9 mouse cellular contexts compared by ENCODE assay signal in the genomic region with DNA sequence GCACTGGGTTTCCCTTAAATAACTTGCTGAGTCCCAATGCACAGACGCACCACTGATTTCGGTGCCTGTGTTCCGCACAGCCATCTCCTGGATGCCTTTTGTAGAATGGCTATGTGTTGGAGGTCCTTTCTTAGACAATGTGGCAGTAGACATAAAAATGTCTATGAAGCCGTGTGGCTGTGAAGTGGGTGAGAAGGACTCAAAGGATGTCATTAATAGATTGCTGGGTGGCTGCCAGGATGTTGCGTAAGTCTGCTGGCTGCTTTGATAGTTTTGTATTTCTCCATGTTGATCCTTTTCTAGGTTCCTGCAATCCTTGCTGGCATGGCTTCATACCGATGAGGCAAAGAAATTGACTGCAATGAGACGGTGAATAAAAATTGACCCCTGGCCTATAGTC.
A peak's percentile ranks its signal among the peaks of the same experiment; 100 is the strongest.
DNase-seq lines count a peak whose midpoint lies in the region; ATAC-seq and TF ChIP-seq lines count a peak whose summit lies in the region.
"Had no signal": no experiment of that assay in that cellular context is flagged by ENCODE, and none has a peak within 500 bp of the region (broad histone marks: within the 10 kb centered on the region; RNA-seq: fewer than 3 reads in every experiment).

No protein-coding gene starts in this region.

- no peak overlapping the region for H3K4me2 ChIP-seq in intestine, embryonic 14.5 days (ENCODE audit: low read length)
- no peak overlapping the region for H3K4me2 ChIP-seq in intestine, embryonic 15.5 days (replicated peaks)
- no peak overlapping the region for H3K4me2 ChIP-seq in lung, embryonic 14.5 days

- H3K9ac ChIP-seq in intestine, embryonic 14.5 days (ENCODE audit: low read length): no peak overlapping the region
- no peak overlapping the region for H3K9ac ChIP-seq in intestine, embryonic 15.5 days
- no peak overlapping the region for H3K9ac ChIP-seq in lung, embryonic 14.5 days

- WGBS in intestine, embryonic 14.5 days: 85% methylated on average over 7 of the region's 7 CpGs
- 73% methylated on average over 7 of the region's 7 CpGs for WGBS in intestine, embryonic 15.5 days
- WGBS in lung, embryonic 14.5 days: 42% methylated on average over 7 of the region's 7 CpGs
- 92% methylated on average over 7 of the region's 7 CpGs for WGBS in midbrain, embryonic 10.5 days

- H3K4me3 ChIP-seq in intestine, embryonic 14.5 days (ENCODE audit: low read depth, low read length): no peak overlapping the region
- no peak overlapping the region for H3K4me3 ChIP-seq in intestine, embryonic 15.5 days (replicated peaks)
- no peak overlapping the region for H3K4me3 ChIP-seq in lung, embryonic 14.5 days (ENCODE audit: low read depth, low read length)
- no peak overlapping the region for H3K4me3 ChIP-seq in midbrain, embryonic 10.5 days
- H3K4me3 ChIP-seq: left cerebral cortex, adult 2 months had no signal

- H3K27ac ChIP-seq in intestine, embryonic 14.5 days (ENCODE audit: low read depth): no peak overlapping the region
- H3K27ac ChIP-seq in intestine, embryonic 15.5 days: no peak overlapping the region
- no peak overlapping the region for H3K27ac ChIP-seq in lung, embryonic 14.5 days (ENCODE audit: low read depth)
- no peak overlapping the region for H3K27ac ChIP-seq in midbrain, embryonic 10.5 days (replicated peaks)
- H3K27ac ChIP-seq: left cerebral cortex, adult 2 months had no signal

- no peak for TF ChIP-seq CTCF in lung, embryonic 14.5 days (IDR thresholded peaks at IDR 0.05; ENCODE audit: low read depth)

- intact Hi-C loops in gastrocnemius, postnatal 36 days (cut with DNase I): no loop called here

- no peak for ATAC-seq in intestine, embryonic 14.5 days (replicated peaks; ENCODE audit: low FRiP score, low TSS enrichment, low read depth)
- ATAC-seq in intestine, embryonic 15.5 days: no peak
- ATAC-seq in lung, embryonic 14.5 days (ENCODE audit: insufficient read depth): peak; percentile 70; the same call in 1 of the 2 replicates

- no peaks in the 10 kb centered on the region for H3K9me3 ChIP-seq in intestine, embryonic 14.5 days (ENCODE audit: control insufficient read depth, low read length)
- no peaks in the 10 kb centered on the region for H3K9me3 ChIP-seq in intestine, embryonic 15.5 days
- no peaks in the 10 kb centered on the region for H3K9me3 ChIP-seq in lung, embryonic 14.5 days (ENCODE audit: low read depth, low read length)
- no peaks in the 10 kb centered on the region for H3K9me3 ChIP-seq in midbrain, embryonic 10.5 days (replicated peaks)

- H3K36me3 ChIP-seq in intestine, embryonic 14.5 days (ENCODE audit: control insufficient read depth, insufficient read depth, low read length): no peaks in the 10 kb centered on the region
- no peaks in the 10 kb centered on the region for H3K36me3 ChIP-seq in intestine, embryonic 15.5 days
- H3K36me3 ChIP-seq in lung, embryonic 14.5 days (ENCODE audit: insufficient read depth): no peaks in the 10 kb centered on the region
- no peaks in the 10 kb centered on the region for H3K36me3 ChIP-seq in midbrain, embryonic 10.5 days

- H3K27me3 ChIP-seq in intestine, embryonic 14.5 days (replicated peaks; ENCODE audit: control insufficient read depth, insufficient read depth, low read length): no peaks in the 10 kb centered on the region
- no peaks in the 10 kb centered on the region for H3K27me3 ChIP-seq in intestine, embryonic 15.5 days (replicated peaks)
- no peaks in the 10 kb centered on the region for H3K27me3 ChIP-seq in lung, embryonic 14.5 days (ENCODE audit: insufficient read depth, low read length)
- H3K27me3 ChIP-seq in midbrain, embryonic 10.5 days (ENCODE audit: low read depth, poor library complexity, severe bottlenecking): no peaks in the 10 kb centered on the region

- DNase-seq in intestine, embryonic 14.5 days (ENCODE audit: low spot score): peak; percentile 51
- DNase-seq in adrenal gland, adult (ENCODE audit: inconsistent age in 2 of 2, low spot score in 1 of 2): peak; percentile 25 to 87
- peak; percentile 66 to 67 for DNase-seq in gastrocnemius, postnatal 36 days
- peak; percentile 92 for DNase-seq in lung, embryonic 14.5 days
- no peak for DNase-seq in embryo, embryonic 10 days (ENCODE audit: low spot score)
- no peak for DNase-seq in midbrain, embryonic 10.5 days (ENCODE audit: low spot score)
- no peak for DNase-seq in embryo, embryonic 10.5 days (ENCODE audit: low spot score)

- H3K4me1 ChIP-seq in intestine, embryonic 14.5 days (replicated peaks; ENCODE audit: control insufficient read depth, insufficient read depth, low read length): no peaks in the 10 kb centered on the region
- no peaks in the 10 kb centered on the region for H3K4me1 ChIP-seq in intestine, embryonic 15.5 days (replicated peaks)
- H3K4me1 ChIP-seq in lung, embryonic 14.5 days (ENCODE audit: insufficient read depth): peaks cover 19% of the 10 kb centered on the region; the same call in 1 of the 2 replicates
- peaks cover 3% of the 10 kb centered on the region; the same call in 1 of the 2 replicates for H3K4me1 ChIP-seq in midbrain, embryonic 10.5 days

Comparison
In these comparisons a context has a peak if more than half of its experiments do, and no peak if none do; other contexts are left out.
1. DNase-seq: peak in intestine, embryonic 14.5 days (single experiment), adrenal gland, adult (2 of 2), gastrocnemius, postnatal 36 days (2 of 2) and lung, embryonic 14.5 days (single experiment); none in embryo, embryonic 10 days (single experiment), midbrain, embryonic 10.5 days (single experiment) and embryo, embryonic 10.5 days (single experiment).